8 mouse cellular contexts compared by ENCODE assay signal in the genomic region with DNA sequence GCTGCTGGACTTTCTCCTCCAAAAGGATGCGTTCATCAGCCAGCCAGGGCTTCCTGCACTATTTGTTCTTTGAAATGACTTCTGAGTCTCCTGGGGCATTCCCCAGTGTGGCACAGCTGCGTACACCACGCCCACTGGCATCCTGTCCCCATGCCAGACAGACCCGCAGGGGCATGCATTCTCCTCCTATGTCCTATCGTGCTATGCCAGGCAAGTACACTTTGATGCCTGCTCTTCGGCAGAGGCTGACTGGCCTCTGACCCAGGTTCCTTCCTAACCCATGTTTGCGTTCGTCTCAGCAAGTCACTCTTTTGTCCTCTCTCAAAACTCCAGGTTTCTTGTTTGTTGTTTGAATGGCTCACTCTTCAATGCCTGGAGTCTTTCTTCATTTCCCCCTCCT.
DNase-seq lines count a peak whose midpoint lies in the region; ATAC-seq lines count a peak whose summit lies in the region.

No protein-coding gene starts in this region.

- no peak overlapping the region; the same call in 1 of the 2 replicates for H3K9ac ChIP-seq in kidney, embryonic 14.5 days (ENCODE audit: low read depth, low read length)
- H3K9ac ChIP-seq in midbrain, embryonic 14.5 days (replicated peaks; ENCODE audit: low read length): no peak overlapping the region

- H3K4me3 ChIP-seq in kidney, embryonic 14.5 days (ENCODE audit: low read length): no peak overlapping the region
- no peak overlapping the region for H3K4me3 ChIP-seq in midbrain, embryonic 14.5 days (replicated peaks; ENCODE audit: low read depth, low read length)

- H3K27me3 ChIP-seq in kidney, embryonic 14.5 days (ENCODE audit: control insufficient read depth, insufficient read depth, low read length): no peaks in the 10 kb centered on the region
- no peaks in the 10 kb centered on the region for H3K27me3 ChIP-seq in midbrain, embryonic 14.5 days (ENCODE audit: control insufficient read depth, insufficient read depth, low read length)

- ATAC-seq in kidney, embryonic 14.5 days (ENCODE audit: low FRiP score, low TSS enrichment): no peak
- ATAC-seq in midbrain, embryonic 14.5 days (ENCODE audit: low FRiP score, low TSS enrichment): no peak

- DNase-seq in frontal cortex, postnatal 10 days (ENCODE audit: low spot score in 2 of 2): peak; percentile 26 to 28
- no peak for DNase-seq in frontal cortex, adult 2 months (ENCODE audit: extremely low spot score in 1 of 2, low spot score in 1 of 2)
- peak; percentile 11 to 20 for DNase-seq in CD8-positive naive resting alpha-beta T cell, adult 2 months (ENCODE audit: low read depth in 2 of 2, low spot score in 2 of 2)
- peak; percentile 80 for DNase-seq in gonadal fat pad, adult 2 months (ENCODE audit: low read depth)
- peak; percentile 40 for DNase-seq in midbrain, embryonic 14.5 days
- peak; percentile 62 for DNase-seq in urinary bladder, postnatal 4 days (ENCODE audit: low spot score in 2 of 2)
- no peak for DNase-seq in cerebellum, postnatal 36 days

- H3K4me2 ChIP-seq in kidney, embryonic 14.5 days (replicated peaks; ENCODE audit: low read depth, low read length): no peak overlapping the region
- H3K4me2 ChIP-seq in midbrain, embryonic 14.5 days (ENCODE audit: low read length): no peak overlapping the region

- WGBS in kidney, embryonic 14.5 days: 38% methylated on average over 8 of the region's 8 CpGs
- 27% methylated on average over 8 of the region's 8 CpGs for WGBS in midbrain, embryonic 14.5 days

- no peaks in the 10 kb centered on the region for H3K36me3 ChIP-seq in kidney, embryonic 14.5 days (ENCODE audit: control insufficient read depth, insufficient read depth, low read length)
- no peaks in the 10 kb centered on the region for H3K36me3 ChIP-seq in midbrain, embryonic 14.5 days (ENCODE audit: control insufficient read depth, insufficient read depth, low read length)

- H3K9me3 ChIP-seq in kidney, embryonic 14.5 days (ENCODE audit: control insufficient read depth, low read length): no peaks in the 10 kb centered on the region
- no peaks in the 10 kb centered on the region for H3K9me3 ChIP-seq in midbrain, embryonic 14.5 days (ENCODE audit: control insufficient read depth, low read length)

- H3K4me1 ChIP-seq in kidney, embryonic 14.5 days (ENCODE audit: control insufficient read depth, insufficient read depth, low read length): peaks cover 45% of the 10 kb centered on the region
- H3K4me1 ChIP-seq in midbrain, embryonic 14.5 days (ENCODE audit: control insufficient read depth, insufficient read depth, low read length): peaks cover 26% of the 10 kb centered on the region

- peak overlapping the region; percentile 47; the same call in 1 of the 2 replicates for H3K27ac ChIP-seq in kidney, embryonic 14.5 days (ENCODE audit: low read depth, low read length)
- H3K27ac ChIP-seq in midbrain, embryonic 14.5 days (replicated peaks; ENCODE audit: low read depth, low read length): no peak overlapping the region

Comparison
In these comparisons a context has a peak if more than half of its experiments do, and no peak if none do; other contexts are left out.
1. DNase-seq: peak in frontal cortex, postnatal 10 days (2 of 2), CD8-positive naive resting alpha-beta T cell, adult 2 months (2 of 2), gonadal fat pad, adult 2 months (single experiment), midbrain, embryonic 14.5 days (single experiment) and urinary bladder, postnatal 4 days (2 of 2); none in frontal cortex, adult 2 months (0 of 2) and cerebellum, postnatal 36 days (0 of 2).